Mouse (Mus musculus): ENCODE results near the gene Plcb4. TPM values are rescaled to one million over a fixed set of nuclear protein-coding genes. Genes with fewer than 3 reads are reported as not detected.
"Not testable (repeated sequence)": the region's sequence is repeated elsewhere in the genome, so short reads cannot be mapped to it uniquely, and the experiment has no call there.

The Plcb4 gene
- polyA plus RNA-seq, 1 experiment from 2014 or later: 7.4 TPM

DNA sequence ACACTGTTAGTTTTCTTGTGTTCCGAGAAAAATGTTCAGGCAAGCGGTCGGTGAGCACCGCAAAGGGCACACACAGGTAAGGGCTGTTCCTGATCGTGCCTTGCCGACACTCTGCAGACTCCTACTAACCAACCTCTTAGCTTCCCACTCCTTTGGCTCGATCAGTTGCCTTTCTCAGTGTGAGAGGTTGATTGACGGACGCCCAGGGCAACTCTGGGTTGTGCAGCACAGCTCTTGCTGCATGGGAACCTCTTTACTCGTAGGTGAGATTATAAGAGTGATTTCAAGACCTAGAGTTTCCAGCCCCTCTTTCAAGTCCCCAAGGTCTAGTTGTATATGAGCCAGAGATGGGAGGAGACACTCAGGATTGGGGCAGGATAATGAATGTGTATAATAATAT lies 230.0 kb downstream of the Plcb4 start:
- no peak overlapping the region for H3K4me2 ChIP-seq (ENCODE audit: low read depth, low read length)
- H3K27ac ChIP-seq (ENCODE audit: low read length): no peak overlapping the region
- no peaks in the 10 kb centered on the region for H3K9me3 ChIP-seq (ENCODE audit: control insufficient read depth, low read length)
- no peaks in the 10 kb centered on the region for H3K36me3 ChIP-seq (ENCODE audit: control insufficient read depth, insufficient read depth, low read length)
- no peaks in the 10 kb centered on the region for H3K4me1 ChIP-seq (ENCODE audit: control insufficient read depth, insufficient read depth, low read length)
- H3K9ac ChIP-seq (ENCODE audit: low read depth, low read length): no peak overlapping the region
- no peak for ATAC-seq
- no peak overlapping the region for H3K4me3 ChIP-seq (ENCODE audit: low read length)
- WGBS: 91% methylated on average over 10 of the region's 10 CpGs
- no peaks in the 10 kb centered on the region for H3K27me3 ChIP-seq (replicated peaks; ENCODE audit: control insufficient read depth, insufficient read depth, low read length)

DNA sequence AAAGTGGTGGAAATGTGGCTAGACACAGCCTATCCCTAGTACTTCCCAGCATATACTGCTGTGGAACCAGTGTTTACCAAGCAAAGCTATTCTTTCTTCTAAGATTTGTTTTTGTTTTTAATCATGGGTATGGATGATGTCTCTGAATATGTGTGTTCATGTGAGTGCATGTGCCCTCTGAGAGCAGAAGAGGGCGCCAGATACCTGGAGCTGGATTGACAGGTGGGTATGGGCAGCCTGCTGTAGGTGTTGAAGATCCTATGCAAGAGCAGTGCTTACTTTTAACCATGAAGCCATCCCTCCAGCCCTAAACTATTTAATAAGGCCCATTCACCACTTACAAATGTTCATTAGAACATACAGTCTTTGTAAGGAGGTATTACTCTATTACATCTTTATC lies 231.3 kb downstream of the Plcb4 start:
- H3K36me3 ChIP-seq (ENCODE audit: control insufficient read depth, insufficient read depth, low read length): no peaks in the 10 kb centered on the region
- 83% methylated on average over 1 of the region's 1 CpGs for WGBS
- no peaks in the 10 kb centered on the region for H3K4me1 ChIP-seq (ENCODE audit: control insufficient read depth, insufficient read depth, low read length)
- no peak overlapping the region for H3K4me3 ChIP-seq (ENCODE audit: low read length)
- H3K4me2 ChIP-seq (ENCODE audit: low read depth, low read length): no peak overlapping the region
- no peaks in the 10 kb centered on the region for H3K9me3 ChIP-seq (ENCODE audit: control insufficient read depth, low read length)
- no peak overlapping the region for H3K27ac ChIP-seq (ENCODE audit: low read length)
- H3K9ac ChIP-seq (ENCODE audit: low read depth, low read length): no peak overlapping the region
- ATAC-seq: no peak
- H3K27me3 ChIP-seq (replicated peaks; ENCODE audit: control insufficient read depth, insufficient read depth, low read length): no peaks in the 10 kb centered on the region

DNA sequence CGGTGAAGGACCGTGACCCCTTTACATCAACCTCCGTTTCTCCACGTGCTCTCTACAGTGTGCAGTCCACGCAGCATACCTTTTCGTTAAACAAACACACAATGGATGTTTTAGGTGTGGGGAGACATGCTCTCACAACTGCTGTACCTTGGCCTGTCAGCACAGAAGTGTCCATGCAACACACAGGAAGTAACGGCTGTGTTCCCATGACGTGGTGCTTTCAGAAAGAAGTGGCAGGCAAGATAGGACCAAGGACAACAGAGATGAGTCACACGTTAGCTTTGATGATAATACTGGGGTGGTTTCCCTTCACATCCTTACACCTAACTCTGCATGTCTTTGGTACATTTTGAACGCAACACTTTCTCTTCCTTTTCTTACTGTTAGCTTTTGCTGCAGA lies 232.3 kb downstream of the Plcb4 start:
- ATAC-seq: no peak
- 92% methylated on average over 10 of the region's 10 CpGs for WGBS
- H3K27ac ChIP-seq (ENCODE audit: low read length): no peak overlapping the region
- H3K36me3 ChIP-seq (ENCODE audit: control insufficient read depth, insufficient read depth, low read length): no peaks in the 10 kb centered on the region
- no peaks in the 10 kb centered on the region for H3K27me3 ChIP-seq (replicated peaks; ENCODE audit: control insufficient read depth, insufficient read depth, low read length)
- H3K9me3 ChIP-seq (ENCODE audit: control insufficient read depth, low read length): no peaks in the 10 kb centered on the region
- H3K4me2 ChIP-seq (ENCODE audit: low read depth, low read length): no peak overlapping the region
- H3K9ac ChIP-seq (ENCODE audit: low read depth, low read length): no peak overlapping the region
- no peak overlapping the region for H3K4me3 ChIP-seq (ENCODE audit: low read length)
- no peaks in the 10 kb centered on the region for H3K4me1 ChIP-seq (ENCODE audit: control insufficient read depth, insufficient read depth, low read length)

DNA sequence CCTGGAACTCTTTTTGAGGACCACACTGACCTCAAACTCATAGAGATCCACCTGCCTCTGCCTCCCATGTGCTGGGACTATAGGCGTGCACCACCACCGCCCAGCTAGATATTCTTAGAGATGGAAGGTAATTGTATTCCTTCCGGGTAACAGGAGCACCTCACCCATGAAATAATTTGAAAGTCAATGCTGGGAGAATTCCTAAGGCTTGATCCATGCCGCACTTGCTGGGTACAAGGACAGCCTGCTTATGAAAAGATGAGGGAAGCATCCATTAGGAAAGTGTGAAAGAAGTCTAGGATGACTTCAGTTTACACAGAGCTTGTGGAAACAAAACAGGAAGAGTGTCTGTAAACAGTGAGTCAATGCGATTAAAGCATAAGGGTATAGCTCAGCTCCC lies 232.9 kb downstream of the Plcb4 start:
- ATAC-seq: no peak
- H3K27me3 ChIP-seq (replicated peaks; ENCODE audit: control insufficient read depth, insufficient read depth, low read length): no peaks in the 10 kb centered on the region
- 89% methylated on average over 5 of the region's 5 CpGs for WGBS
- no peaks in the 10 kb centered on the region for H3K9me3 ChIP-seq (ENCODE audit: control insufficient read depth, low read length)
- H3K4me1 ChIP-seq (ENCODE audit: control insufficient read depth, insufficient read depth, low read length): no peaks in the 10 kb centered on the region
- no peak overlapping the region for H3K27ac ChIP-seq (ENCODE audit: low read length)
- H3K4me3 ChIP-seq (ENCODE audit: low read length): no peak overlapping the region
- no peak overlapping the region for H3K9ac ChIP-seq (ENCODE audit: low read depth, low read length)
- no peak overlapping the region for H3K4me2 ChIP-seq (ENCODE audit: low read depth, low read length)
- H3K36me3 ChIP-seq (ENCODE audit: control insufficient read depth, insufficient read depth, low read length): no peaks in the 10 kb centered on the region

DNA sequence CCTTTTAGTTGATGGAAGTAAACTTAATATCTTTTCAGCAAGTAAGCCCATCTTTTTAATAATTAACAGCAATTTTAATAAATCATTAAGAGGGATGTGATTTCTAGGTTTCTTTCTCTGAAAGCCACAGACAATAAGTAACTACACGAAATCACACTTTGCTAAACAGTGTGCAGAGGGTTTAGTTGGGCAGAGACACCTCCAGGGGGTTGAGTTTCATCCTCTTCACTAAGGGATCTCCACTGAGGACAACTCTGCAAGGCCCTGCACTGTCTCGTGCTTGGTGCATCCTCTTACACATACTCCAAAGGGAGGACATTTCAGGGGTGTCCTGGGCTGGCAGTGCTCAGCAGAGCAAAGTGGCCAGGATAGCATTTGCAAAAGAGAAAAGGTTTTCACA lies 235.8 kb downstream of the Plcb4 start:
- 72% methylated on average over 2 of the region's 2 CpGs for WGBS
- ATAC-seq: no peak
- H3K4me1 ChIP-seq (ENCODE audit: control insufficient read depth, insufficient read depth, low read length): no peaks in the 10 kb centered on the region
- H3K9me3 ChIP-seq (ENCODE audit: control insufficient read depth, low read length): no peaks in the 10 kb centered on the region
- H3K27ac ChIP-seq (ENCODE audit: low read length): no peak overlapping the region
- H3K4me2 ChIP-seq (ENCODE audit: low read depth, low read length): no peak overlapping the region
- no peak overlapping the region for H3K9ac ChIP-seq (ENCODE audit: low read depth, low read length)
- no peaks in the 10 kb centered on the region for H3K36me3 ChIP-seq (ENCODE audit: control insufficient read depth, insufficient read depth, low read length)
- H3K4me3 ChIP-seq (ENCODE audit: low read length): no peak overlapping the region
- H3K27me3 ChIP-seq (replicated peaks; ENCODE audit: control insufficient read depth, insufficient read depth, low read length): no peaks in the 10 kb centered on the region

DNA sequence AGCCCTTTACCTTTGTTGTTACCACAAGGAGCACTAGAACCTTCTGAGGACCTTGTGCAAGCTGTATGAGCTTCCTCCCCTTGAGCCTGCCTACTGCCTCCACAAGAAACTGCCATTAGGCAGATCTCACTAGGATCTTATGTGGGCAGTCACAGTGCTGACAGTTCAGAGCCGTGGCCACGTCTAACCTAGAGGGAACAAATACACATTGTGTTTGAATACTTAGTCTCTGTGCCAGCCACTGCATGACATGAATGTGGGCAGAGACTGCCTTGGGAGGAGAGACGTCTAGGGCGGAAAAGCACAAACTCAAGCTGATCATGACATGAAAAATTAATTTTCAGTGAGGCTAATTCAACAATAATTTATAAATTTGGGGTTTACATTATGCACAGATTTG lies 239.2 kb downstream of the Plcb4 start:
- Histone ChIP-seq H3K9me3 (ENCODE audit: control insufficient read depth, low read length) (no peaks in the 10 kb centered on the region), H3K4me1 (ENCODE audit: control insufficient read depth, insufficient read depth, low read length) (no peaks in the 10 kb centered on the region), H3K9ac (ENCODE audit: low read depth, low read length) (no peak overlapping the region), H3K4me2 (ENCODE audit: low read depth, low read length) (no peak overlapping the region), H3K4me3 (ENCODE audit: low read length) (no peak overlapping the region), H3K27me3 (replicated peaks; ENCODE audit: control insufficient read depth, insufficient read depth, low read length) (no peaks in the 10 kb centered on the region), H3K36me3 (ENCODE audit: control insufficient read depth, insufficient read depth, low read length) (no peaks in the 10 kb centered on the region), H3K27ac (ENCODE audit: low read length) (no peak overlapping the region)
- ATAC-seq: no peak
- WGBS: 69% methylated on average over 4 of the region's 4 CpGs

DNA sequence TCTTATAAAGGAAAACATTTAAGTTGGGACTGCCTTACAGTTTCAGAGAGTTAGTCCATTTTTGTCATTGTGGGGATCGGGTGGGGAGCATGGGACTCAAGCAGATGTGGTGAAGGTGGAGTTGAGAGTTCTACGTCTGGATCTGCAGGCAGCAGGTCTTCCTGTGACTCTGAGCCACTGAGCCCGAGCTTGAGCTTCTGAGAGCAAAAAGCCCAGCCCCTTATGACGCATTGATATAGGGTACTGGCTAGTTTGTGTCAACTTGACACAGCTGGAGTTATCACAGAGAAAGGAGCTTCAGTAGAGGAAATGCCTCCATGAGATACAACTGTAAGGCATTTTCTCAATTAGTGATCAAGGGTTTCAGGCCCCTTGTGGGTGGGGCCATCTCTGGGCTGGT lies 241.1 kb downstream of the Plcb4 start:
- H3K4me3 ChIP-seq (ENCODE audit: low read length); H3K27ac ChIP-seq (ENCODE audit: low read length); H3K9me3 ChIP-seq (ENCODE audit: control insufficient read depth, low read length); H3K9ac ChIP-seq (ENCODE audit: low read depth, low read length); H3K4me2 ChIP-seq (ENCODE audit: low read depth, low read length); H3K4me1 ChIP-seq (ENCODE audit: control insufficient read depth, insufficient read depth, low read length); ATAC-seq; H3K27me3 ChIP-seq (replicated peaks; ENCODE audit: control insufficient read depth, insufficient read depth, low read length); H3K36me3 ChIP-seq (ENCODE audit: control insufficient read depth, insufficient read depth, low read length): not testable (repeated sequence)
- WGBS: 81% methylated on average over 4 of the region's 4 CpGs

DNA sequence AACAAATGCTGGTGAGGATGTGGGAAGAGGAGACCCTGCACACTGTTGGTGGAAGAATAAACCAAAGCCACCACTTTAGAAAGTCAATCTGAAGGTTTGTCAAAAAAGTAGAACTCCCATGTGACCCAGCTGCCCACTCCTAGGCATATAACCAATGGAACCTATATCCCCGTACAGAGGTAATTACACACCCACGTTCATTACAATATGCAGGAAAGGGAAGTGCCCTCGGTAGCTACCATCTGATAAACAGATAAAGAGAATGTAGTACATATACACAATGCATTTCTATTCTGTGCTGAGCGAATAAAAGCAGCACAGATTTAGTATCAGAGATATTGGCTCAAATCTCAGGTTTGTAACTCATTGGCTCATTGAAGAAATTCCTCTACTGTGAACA lies 242.2 kb downstream of the Plcb4 start:
- no peaks in the 10 kb centered on the region for H3K27me3 ChIP-seq (replicated peaks; ENCODE audit: control insufficient read depth, insufficient read depth, low read length)
- no peaks in the 10 kb centered on the region for H3K4me1 ChIP-seq (ENCODE audit: control insufficient read depth, insufficient read depth, low read length)
- no peak overlapping the region for H3K4me2 ChIP-seq (ENCODE audit: low read depth, low read length)
- WGBS: 88% methylated on average over 4 of the region's 4 CpGs
- no peak overlapping the region for H3K9ac ChIP-seq (ENCODE audit: low read depth, low read length)
- ATAC-seq: no peak
- H3K9me3 ChIP-seq (ENCODE audit: control insufficient read depth, low read length): no peaks in the 10 kb centered on the region
- no peak overlapping the region for H3K4me3 ChIP-seq (ENCODE audit: low read length)
- no peaks in the 10 kb centered on the region for H3K36me3 ChIP-seq (ENCODE audit: control insufficient read depth, insufficient read depth, low read length)
- no peak overlapping the region for H3K27ac ChIP-seq (ENCODE audit: low read length)

DNA sequence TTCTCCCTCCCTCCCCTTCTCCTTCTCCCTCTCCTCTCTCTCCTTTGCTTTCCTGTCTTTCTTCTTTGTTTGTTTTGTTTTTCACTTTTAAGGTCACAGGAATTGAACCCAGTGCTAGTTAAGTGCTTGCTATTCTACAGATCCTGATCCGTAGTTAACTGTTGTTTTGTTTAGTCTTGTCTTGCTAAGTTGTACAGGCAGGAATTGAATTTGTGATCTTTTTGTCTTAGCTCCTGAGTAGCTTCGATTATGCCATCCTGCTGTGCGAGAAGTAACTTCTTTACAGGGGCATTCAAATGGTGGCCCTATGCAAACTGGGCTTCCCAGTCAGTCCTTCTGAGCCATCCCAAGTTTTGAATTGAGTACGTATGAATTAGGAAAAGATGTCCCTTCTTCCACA lies 245.5 kb downstream of the Plcb4 start:
- Histone ChIP-seq H3K27me3 (replicated peaks; ENCODE audit: control insufficient read depth, insufficient read depth, low read length) (no peaks in the 10 kb centered on the region), H3K36me3 (ENCODE audit: control insufficient read depth, insufficient read depth, low read length) (no peaks in the 10 kb centered on the region), H3K4me3 (ENCODE audit: low read length) (no peak overlapping the region), H3K27ac (ENCODE audit: low read length) (no peak overlapping the region), H3K4me1 (ENCODE audit: control insufficient read depth, insufficient read depth, low read length) (no peaks in the 10 kb centered on the region), H3K4me2 (ENCODE audit: low read depth, low read length) (no peak overlapping the region), H3K9ac (ENCODE audit: low read depth, low read length) (no peak overlapping the region), H3K9me3 (ENCODE audit: control insufficient read depth, low read length) (no peaks in the 10 kb centered on the region)
- ATAC-seq: no peak
- WGBS: 71% methylated on average over 4 of the region's 4 CpGs

DNA sequence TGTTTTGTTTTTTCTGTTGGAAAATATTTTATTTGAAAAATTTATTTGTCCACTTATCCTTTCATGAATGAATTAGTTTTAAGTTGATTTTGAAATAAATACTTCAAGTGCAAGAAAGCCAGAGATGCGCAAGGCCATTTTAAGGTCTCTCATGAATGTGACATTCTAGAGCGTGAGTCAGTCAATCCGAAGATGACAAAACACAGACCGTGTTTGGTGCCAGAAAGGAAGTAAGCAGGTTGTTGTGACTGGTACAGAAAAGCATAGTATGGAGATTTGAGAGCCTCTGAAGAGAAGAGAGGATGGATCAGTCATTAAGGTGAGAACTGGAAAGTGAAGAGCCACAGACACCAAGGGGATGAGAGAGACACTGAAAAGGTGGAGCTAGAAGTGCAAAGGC lies 246.0 kb downstream of the Plcb4 start:
- no peaks in the 10 kb centered on the region for H3K27me3 ChIP-seq (replicated peaks; ENCODE audit: control insufficient read depth, insufficient read depth, low read length)
- ATAC-seq: no peak
- WGBS: 86% methylated on average over 4 of the region's 4 CpGs

More for the DNA sequence above, 246.0 kb downstream of the Plcb4 start:
- Histone ChIP-seq H3K9ac (ENCODE audit: low read depth, low read length) (no peak overlapping the region), H3K4me2 (ENCODE audit: low read depth, low read length) (no peak overlapping the region), H3K36me3 (ENCODE audit: control insufficient read depth, insufficient read depth, low read length) (no peaks in the 10 kb centered on the region), H3K27ac (ENCODE audit: low read length) (no peak overlapping the region), H3K9me3 (ENCODE audit: control insufficient read depth, low read length) (no peaks in the 10 kb centered on the region), H3K4me3 (ENCODE audit: low read length) (no peak overlapping the region), H3K4me1 (ENCODE audit: control insufficient read depth, insufficient read depth, low read length) (no peaks in the 10 kb centered on the region)
